Mouse (Mus musculus): ENCODE measurements around the gene Sipa1l1.

- TF ChIP-seq CTCF (IDR thresholded peaks at IDR 0.05; ENCODE audit: extremely low read depth, insufficient read depth, low read length) (no peak), POLR2A (IDR thresholded peaks at IDR 0.05; ENCODE audit: extremely low read depth, insufficient read depth, low read length) (no peak)
Observed at GRCm38 (mm10) chr12:82271447-82271846, 102.3 kb downstream of the Sipa1l1 start.

All from cortical plate, adult 2 months (tissue).